Mouse (Mus musculus): Measurements from ENCODE around the gene Ddx4.
A peak's percentile ranks its signal among the peaks of the same experiment; 100 is the strongest.

Gene Ddx4

DNA sequence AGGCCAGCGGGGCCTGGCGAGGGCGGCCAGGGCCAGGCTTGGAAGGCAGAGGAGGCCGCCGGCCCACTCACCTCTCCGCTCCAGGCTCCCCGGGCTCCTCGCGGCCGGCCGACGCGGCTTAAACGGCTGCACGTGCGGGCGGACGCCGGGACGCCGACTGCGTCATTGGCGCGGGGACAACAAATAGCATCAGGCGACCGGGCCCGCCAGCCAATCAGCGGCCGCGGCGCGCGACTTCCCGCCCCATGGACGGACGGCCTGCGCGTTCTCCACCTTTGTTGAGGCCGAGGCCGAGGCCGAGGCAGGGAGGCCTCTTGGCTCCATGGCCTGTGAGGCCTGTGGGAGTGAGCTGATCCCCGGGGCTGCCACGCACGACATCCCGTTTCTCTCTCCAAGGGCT is at the start of gene Ddx4:
Gene Ddx4 (minus strand): TSS at position 271 of the 400 bp plus-strand sequence.
- DNase-seq (ENCODE audit: low read depth): no peak

DNA sequence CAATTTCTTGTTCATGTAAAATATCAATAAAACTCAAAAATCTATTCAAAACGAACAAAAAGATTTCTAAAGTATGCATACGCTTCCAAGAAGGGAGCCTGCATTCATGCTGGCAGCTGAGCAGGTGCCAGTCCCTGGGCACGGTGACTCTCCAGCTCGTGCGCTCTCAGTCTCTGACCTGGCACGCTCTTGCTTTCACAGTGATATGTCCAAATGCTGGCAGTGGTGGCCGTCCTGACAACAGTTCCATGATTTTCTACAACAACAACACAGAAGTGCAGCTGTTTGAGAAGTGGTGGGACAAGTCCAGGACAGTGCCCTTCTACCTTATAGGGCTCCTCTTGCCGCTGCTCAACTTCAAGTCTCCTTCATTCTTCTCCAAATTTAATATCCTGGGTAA is 49.0 kb upstream of the Ddx4 start:
- no peak for DNase-seq (ENCODE audit: low read depth)

DNA sequence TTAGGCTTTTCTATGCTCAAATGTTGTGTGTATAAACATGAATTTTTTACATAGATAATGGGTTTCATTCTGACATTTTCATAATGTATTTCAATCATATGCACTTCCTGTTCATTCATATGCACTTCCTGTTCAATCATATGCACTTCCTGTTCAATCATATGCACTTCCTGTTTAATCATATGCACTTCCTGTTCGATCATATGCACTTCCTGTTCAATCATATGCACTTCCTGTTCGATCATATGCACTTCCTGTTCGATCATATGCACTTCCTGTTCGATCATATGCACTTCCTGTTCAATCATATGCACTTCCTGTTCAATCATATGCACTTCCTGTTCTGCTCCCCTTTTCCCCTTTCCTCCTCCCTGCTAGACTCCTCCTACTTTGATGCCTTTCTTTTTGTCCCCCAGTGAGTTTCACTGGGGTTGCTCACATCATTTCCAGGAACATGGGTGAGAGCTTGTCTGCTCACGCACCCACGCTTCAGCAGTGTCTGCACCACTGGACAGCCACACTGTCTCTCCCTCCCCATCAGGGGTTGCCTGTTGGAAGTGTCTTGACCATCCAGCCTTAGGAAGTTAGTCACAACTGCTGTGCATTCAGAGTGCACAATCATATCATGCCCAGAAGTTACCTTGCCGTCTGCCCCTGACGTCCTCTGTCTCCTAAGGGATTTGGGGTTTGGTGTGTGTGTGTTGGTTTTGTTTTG is 43.4 kb upstream of the Ddx4 start:
- DNase-seq (ENCODE audit: low read depth): peak; percentile 8

DNA sequence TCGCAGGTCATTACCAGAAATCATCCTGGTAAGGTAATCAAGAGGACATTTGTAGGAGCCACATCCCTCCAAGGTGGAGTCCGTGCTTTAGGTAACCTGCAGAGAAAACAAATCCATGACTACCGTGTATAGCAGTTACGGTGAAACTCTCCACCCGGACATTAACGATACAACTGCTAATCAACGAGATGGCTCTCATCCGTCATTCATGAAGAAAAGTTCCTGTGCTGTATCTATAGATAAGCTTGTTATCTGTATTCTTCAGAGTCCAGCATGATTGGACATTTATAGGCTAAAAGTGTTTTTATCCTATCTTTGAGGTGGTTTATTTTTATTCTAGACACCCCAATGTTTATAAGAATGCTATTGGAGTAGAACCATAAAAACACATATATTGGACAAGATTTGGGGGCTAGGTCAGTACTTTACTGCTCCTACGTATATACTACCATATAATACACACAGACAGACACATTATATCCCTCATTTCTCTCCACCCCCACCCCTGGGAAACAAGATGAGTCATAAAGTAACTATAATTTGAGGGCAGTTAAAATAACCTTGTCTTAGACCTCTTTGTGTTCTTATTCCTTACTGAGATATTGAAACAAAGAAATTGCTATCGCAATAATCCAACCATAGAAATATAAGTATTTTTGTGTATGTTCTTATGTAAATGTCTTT is 40.7 kb upstream of the Ddx4 start:
- no peak for DNase-seq (ENCODE audit: low read depth)

DNA sequence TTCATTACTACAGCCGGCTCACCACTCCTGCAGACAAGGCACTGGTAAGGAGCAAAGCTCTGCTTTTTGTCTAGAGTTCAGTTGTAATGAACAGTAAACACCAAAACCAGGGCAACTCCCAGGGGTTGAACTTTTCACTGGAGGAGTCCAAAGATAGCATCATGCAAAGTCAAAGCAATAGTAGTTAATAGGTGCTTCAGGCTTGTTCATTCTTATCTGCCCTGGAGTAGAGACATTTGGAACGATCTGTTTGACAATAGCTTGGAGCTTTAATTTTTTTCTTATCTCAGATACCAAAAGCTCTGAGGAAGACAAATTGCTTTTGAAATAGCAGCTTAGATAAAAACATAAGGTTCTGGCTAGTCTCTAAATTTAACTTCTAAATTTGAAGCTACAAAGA is 33.9 kb upstream of the Ddx4 start:
- no peak for DNase-seq (ENCODE audit: low read depth)

DNA sequence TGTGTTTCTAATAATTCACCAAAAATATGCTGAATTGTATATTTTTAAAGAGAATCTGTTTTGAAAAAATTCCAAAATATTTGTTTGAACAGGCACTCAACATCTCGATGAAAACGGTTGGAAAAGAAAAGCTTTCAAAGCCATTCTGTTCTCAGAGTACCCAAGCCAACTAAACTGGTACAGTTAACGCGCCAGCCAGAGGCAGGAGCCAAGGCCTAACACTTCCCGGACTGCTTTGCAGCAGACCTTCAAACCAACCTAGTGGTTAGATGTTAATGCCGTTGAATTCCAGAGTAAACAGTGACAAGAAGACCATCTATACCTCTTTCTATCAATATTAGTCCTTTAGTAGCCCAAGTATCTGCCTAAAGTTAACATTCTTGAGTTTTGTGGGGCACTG is 31.7 kb upstream of the Ddx4 start:
- DNase-seq (ENCODE audit: low read depth): no peak

DNA sequence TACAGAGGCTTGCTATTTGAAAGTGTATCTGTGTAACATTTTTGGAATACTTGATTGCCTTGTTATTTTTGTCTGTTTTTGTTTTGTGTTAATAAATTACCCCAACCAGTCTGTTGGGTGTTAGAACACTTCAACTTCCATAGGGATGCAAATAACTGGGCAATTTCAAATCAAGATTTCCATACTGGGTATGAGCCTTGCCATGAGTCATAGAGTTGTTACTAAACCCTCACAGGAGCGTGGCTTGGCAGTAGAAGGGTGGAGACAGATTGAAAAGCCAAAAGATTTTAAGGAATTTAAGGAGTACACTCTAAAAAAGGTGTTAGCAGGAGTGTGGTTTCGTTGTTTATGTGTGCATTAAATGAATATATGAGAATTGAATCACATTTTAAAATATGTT is 31.0 kb upstream of the Ddx4 start:
- DNase-seq (ENCODE audit: low read depth): no peak

DNA sequence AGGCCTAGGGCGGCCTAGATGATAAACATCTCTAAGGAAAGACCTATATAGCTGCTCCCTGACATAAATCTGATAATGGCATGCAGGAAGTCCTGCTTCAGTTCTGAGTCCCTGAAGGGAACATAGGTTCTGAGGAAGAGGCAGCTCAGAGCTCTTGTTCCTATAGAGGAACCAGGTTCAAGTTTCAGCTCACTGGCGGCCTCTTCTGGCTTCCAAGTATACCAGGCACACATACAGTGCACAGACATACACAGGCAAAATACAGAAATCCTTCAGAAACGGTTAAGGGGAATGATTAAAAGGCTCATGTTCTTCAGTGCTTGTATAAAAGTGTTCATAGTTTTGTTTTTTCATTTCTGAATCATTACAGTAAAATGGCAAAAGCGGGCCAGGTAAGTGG is 25.9 kb upstream of the Ddx4 start:
- peak; percentile 29 for DNase-seq (ENCODE audit: low read depth)

DNA sequence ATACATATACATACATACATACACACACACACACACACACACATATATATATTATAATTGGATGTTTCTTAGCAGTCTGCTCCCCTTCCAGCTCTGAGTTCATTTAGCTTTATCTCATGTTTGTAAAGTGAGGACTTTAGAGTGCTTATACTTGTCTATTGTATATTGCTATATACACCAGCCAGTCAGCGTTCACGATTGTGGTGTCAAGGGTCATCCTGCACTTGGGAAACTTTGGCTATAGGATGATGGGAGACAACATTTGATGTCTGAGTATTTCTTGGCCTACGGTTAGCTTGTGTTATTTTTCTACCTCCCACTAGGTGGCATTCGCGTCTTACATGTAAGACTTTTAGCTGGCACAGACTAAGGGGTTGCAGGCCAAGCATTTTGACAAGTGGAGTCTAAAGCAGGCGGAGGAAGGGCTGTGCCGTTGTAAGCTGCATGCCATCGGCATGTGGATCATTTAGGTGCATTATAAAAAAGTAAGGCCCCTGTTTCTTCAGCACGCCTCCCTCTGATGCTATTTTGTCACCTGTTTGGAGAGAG is 21.7 kb upstream of the Ddx4 start:
- peak; percentile 80 for DNase-seq (ENCODE audit: low read depth)

DNA sequence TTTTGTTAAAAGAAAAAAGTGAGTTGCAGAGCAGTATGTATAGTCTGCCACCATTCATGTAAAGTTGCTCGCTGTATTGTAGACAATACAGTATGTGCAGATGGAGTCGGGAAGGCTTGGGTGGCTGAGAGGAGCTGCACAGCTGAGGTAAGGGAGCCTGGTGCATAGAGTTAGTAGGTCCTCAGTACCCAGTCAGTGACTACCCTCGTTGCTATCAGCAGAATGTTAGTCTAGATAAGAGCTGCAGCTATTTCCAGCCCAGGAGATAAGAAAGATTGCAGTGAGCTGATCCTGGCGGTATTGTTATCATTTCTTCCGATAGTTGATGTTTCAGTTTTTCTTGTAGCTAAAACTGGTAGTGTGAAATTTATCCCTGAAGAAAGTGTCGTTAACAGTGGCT is 20.5 kb upstream of the Ddx4 start:
- no peak for DNase-seq (ENCODE audit: low read depth)

DNA sequence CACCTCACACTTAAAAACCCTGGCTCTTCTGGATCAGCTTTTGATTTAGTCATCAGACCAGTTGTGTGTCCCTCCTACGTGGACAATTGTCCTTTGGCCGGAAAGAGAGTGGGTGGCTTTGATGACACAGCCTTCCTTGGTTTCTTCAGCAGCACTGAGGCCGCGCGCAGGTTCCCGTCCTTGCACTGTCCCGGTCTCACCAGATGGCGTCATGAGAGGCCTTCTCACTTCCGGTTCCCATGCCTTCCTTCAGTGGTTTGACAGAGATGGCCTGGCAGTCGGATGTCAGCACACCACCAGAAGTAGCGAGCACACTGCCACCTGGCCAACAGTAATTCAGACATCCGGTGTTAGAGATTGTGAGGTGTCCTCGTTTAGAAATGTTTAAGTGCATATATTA is 19.4 kb upstream of the Ddx4 start:
- DNase-seq (ENCODE audit: low read depth): no peak

DNA sequence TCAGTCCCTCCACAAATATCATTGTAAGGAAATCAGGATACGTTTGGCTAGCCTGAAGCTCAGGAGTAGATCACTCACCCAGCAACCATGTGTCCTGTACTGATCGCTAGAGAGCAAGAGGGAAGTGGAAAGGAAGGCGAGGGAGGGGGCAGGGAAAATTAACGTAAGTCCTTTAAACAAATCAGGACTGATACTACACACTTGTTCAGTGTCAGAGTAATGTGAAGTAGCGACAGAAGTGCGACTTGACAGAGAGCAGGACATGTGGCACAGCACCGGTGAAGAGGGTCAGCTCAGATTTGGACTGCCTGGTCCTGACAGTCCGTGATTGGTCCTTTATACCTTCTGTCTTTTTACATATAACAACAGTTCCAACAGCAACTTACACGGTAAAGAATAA is 14.9 kb upstream of the Ddx4 start:
- no peak for DNase-seq (ENCODE audit: low read depth)

DNA sequence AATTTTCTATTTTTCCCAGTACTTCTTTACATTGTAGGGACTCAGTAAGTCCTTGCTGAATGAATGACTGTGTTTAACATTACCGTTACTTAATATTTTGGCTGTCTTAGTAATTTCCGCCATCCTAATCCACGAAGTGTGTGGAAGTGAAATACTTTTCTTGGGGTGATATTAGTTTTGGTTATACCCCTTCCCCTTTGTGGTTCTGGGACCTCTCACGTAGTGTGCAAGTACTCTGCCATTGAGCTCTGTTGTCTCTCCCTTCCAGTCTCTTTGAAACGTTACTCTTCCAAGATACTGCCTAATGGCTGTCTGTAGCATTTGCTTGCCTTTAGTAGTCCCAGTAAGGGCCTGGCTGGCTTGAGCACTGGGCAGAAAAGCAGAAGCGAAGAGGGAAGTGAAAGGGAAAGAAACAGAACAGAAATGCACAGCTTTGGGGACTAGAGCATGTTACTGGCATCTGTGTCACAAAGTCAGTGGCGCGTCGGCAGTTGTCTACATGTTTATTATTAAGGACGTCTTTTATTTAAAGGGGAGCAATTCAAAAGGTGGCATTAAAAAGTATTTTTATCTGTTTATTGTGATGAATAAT is 14.3 kb upstream of the Ddx4 start:
- no peak for DNase-seq (ENCODE audit: low read depth)

DNA sequence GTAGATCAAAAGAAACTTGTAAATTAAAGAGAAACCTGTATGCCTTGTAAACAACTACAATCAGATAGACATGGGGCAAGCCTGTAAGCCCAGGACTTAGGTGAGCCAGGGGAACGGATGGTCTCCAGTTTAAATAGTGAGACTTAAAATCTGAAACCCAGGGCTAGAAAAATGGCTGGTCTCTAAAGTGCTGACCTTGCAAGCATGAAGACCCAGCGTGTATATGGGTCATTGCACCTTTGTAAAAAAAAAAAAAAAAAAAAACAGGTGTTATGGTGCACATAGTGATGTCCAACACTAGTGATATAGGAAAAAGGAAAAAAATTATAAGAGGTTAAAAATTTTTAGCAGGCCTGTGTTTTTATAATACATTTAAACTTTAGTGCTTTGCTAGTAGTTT is 9.4 kb upstream of the Ddx4 start:
- no peak for DNase-seq (ENCODE audit: low read depth)

DNA sequence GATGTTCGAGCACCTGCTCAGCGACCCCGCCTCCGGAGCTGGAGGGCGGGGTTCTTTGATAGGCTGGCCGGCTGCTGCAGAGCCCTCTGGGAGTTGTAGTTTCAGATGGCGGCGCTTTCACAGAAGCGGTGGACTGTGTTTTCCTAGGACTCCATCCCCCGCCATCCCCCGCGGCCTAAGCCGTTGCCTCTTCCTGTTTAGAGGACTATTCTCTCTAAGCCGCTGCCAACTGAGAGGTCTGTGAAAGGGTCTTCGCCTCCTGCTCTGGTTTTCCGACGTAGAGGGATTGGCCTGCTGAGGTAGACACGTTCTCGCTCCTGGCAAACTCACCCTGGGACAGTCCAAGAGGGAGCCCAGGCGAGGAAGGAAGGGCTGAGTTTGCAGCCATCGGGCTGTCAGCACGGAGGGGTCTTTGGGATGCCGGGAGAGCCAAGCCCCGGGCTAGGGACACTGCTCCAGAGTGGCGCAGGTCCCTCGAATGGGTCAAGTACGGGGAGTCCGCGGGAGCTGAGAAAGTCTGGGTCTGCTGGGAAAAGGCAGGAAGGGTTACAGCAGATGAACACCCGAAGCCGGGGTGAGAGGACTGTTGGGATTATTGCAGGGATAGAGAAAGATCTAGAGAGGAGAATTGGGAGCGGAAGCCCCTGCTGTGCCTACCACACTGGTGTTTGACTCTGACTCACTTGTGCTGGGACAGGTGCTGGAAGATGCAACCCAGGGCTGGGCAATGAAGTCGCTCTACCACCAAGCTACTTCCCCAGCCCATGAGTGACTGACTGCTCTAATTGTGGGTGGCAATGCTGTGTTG is 8.5 kb upstream of the Ddx4 start, which contains the start of gene Slc38a9:
Gene Slc38a9 (plus strand): TSS at position 178 of the 808 bp plus-strand sequence.
- DNase-seq (ENCODE audit: low read depth): peak; percentile 94

DNA sequence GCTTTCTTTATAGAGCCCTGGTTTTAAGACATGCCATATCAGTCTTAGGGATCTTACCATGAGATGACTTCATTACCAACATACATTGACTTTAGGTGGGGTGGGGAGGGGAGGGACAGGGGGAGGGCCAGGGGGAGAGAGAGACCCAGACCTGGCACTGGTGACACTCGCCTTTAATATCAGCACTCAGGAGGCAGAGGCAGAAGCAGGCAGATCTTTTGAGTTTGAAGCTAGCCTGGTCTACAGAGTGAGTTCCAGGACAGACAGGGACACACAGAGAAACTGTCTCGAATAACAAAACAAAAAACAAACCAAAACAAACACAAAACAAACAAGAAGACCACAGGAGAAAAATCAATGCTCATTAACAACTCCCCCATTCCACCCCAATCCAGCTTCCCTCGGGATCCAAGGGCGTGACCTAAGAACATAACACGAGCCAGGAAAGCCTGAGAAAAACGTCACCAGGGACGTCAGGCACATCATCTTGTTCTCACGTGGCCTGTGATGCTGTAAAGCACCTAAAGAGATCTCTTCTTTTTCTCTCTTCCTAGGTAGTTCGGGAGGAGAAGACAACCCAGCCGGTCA is 7.8 kb upstream of the Ddx4 start:
- DNase-seq (ENCODE audit: low read depth): no peak

DNA sequence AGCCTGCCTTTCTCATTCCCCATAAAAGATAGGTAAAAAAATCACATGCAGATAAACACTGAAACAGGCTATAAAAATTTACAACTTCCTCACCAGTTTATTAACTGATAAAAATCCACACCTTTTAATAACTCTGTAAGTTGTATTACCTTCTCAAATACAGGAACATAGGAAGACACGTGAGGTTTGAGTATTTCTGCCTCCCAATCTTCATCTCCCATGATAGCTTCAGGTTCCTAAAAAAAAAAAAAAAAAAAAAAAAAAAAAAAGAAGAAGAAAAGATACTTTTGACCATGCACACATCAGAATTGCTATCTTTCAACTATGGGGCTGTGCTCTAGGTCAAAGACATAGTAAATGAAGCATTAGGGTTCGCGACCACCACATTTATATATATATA is 1.1 kb downstream of the Ddx4 start:
- no peak for DNase-seq (ENCODE audit: low read depth)

DNA sequence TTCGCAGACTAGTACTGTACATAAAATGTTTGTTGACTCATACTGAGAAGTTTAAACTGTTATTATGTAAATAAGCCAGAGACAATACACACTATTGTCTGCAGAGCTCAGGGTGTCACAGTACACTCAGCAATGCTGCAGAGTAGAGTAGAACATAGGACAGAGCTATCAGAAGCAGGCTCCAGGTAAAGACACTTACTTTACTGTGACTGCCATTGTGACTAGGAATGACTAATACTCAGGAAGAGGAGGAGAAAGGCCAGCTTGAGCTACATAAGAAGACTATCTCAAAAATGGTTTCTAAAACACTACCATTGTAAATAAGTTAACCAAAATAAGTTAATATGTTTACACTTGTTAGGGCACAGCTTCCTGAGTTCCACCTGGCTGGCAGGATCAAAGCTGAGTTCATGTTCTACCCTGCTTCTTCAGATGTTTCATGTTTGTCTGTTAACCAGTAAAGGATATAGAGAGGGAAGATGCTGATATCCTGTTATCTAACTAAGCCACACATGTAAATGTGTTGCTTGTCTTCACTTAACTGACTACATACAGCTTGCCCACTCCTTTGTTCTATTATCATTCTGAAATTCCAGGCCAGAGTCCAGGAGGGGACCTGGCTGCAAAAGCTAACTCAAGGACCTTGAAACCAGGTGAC is 6.6 kb downstream of the Ddx4 start:
- no peak for DNase-seq (ENCODE audit: low read depth)

DNA sequence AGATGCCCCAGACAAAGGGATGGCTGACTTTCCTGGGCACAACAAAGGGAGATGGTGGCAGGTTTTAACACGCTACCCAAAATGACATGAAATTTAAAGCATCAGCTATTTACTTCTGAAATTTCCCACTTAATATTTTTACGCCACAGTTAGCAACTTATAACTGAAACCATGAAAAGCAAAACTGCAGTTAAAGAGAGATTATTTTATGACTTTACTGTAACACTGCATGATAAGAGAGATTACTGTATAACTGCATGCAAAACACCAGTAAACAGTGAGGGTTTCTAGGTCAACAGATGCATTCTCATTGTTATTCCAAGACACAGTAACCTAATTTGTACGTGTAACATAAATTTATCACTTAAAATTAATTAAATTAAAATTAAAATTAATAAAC is 7.3 kb downstream of the Ddx4 start:
- DNase-seq (ENCODE audit: low read depth): no peak

DNA sequence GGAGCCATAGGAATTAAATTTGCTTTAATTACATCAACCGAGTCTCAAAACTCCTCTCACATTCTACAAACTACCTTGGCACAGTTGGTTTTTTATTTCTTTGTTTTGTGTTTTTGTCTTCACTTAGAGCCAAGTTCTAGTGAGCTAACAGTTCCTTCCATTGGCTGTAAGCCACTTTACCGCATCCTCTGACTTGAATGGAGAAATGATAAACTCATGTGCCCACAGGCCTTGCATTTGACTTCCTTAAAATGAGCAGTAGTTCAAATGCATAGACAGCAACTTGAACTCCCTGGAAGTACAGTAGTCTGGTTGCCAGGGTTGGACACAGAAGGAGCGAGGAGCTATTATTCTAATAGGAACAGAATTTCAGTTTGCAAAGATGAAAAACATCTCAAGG is 9.4 kb downstream of the Ddx4 start:
- DNase-seq (ENCODE audit: low read depth): no peak

DNA sequence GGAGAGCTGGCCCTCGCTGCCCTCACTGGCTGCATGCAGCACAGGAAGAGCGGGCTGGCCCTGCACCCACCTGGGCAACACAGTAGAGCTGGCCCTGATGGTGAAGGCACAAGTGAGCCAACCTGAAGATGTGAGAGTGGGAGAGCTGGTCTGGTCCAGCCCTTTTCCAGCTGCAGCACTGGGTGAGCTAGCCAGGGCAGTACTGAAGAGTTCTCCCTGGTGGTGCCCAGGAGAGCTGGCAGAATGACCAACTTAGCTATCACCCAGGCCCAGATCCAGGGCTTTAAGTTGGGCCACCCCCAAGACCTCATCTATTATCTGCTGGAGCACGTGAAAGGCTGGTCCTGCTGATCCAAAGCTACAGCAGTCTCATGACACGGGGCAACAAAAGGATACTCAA is 13.2 kb downstream of the Ddx4 start:
- DNase-seq (ENCODE audit: low read depth): no peak

Measured in induced T-regulatory cell, adult 2 months (primary cell).